Mouse (Mus musculus) left cerebral cortex, adult 18-20 months (tissue): Measurements from ENCODE around the gene Gimap9. TPM values are rescaled to one million over a fixed set of nuclear protein-coding genes. Genes with fewer than 3 reads are reported as not detected.

Experiments used
- DNase-seq, 2 experiments: peaks; one replicate each; pipeline ENCODE4 v3.0.0; 2021 to 2022; ENCODE audit warnings: low spot score in 2 of 2, mixed read lengths in 1 of 2
- total RNA-seq, 2 experiments: library from RNA; stranded (reverse); gene quantifications; 2 replicates each; pipeline ENCODE4 v1.2.3; 2021

The Gimap9 gene
- total RNA-seq, 2 experiments from 2014 or later, result 0.70 to 0.80 TPM

- peak in 1 of 2 experiments; percentile 3 for DNase-seq
Observed at GRCm38 (mm10) chr6:48685694-48686665, 10.1 kb downstream of the Gimap9 start.

- DNase-seq, result no peak
Observed at GRCm38 (mm10) chr6:48687077-48687476, 11.1 kb downstream of the Gimap9 start.

GRCm38 (mm10) chr6:48689320-48689719, 13.4 kb downstream of the Gimap9 start:
- no peak for DNase-seq

- no peak for DNase-seq
Observed at GRCm38 (mm10) chr6:48692962-48693361, 17.0 kb downstream of the Gimap9 start.

- no peak for DNase-seq
Observed at GRCm38 (mm10) chr6:48696830-48697554, 21.1 kb downstream of the Gimap9 start.

- no peak for DNase-seq
Observed at GRCm38 (mm10) chr6:48697555-48697930, 21.6 kb downstream of the Gimap9 start.

- no peak for DNase-seq
Observed at GRCm38 (mm10) chr6:48698066-48698856, 22.3 kb downstream of the Gimap9 start.

- DNase-seq, result no peak
Observed at GRCm38 (mm10) chr6:48698888-48699287, 23.0 kb downstream of the Gimap9 start.

GRCm38 (mm10) chr6:48700251-48701075, 24.5 kb downstream of the Gimap9 start:
- no peak for DNase-seq

- no peak for DNase-seq
Observed at GRCm38 (mm10) chr6:48702146-48702545, 26.2 kb downstream of the Gimap9 start.

GRCm38 (mm10) chr6:48702601-48703000, 26.7 kb downstream of the Gimap9 start:
- DNase-seq, result no peak

- no peak for DNase-seq
Observed at GRCm38 (mm10) chr6:48704146-48704545, 28.2 kb downstream of the Gimap9 start.

GRCm38 (mm10) chr6:48706130-48706529, 30.2 kb downstream of the Gimap9 start:
- no peak for DNase-seq

GRCm38 (mm10) chr6:48718455-48718854, 42.5 kb downstream of the Gimap9 start, which contains the start of the genes Gm28053 and Gimap7:
TSS of gene Gm28053 (plus strand) at chr6:48718607.
TSS of gene Gimap7 (plus strand) at chr6:48718621.
- DNase-seq, result no peak

GRCm38 (mm10) chr6:48720326-48720725, 44.4 kb downstream of the Gimap9 start:
- no peak for DNase-seq

- DNase-seq, result no peak
Observed at GRCm38 (mm10) chr6:48723468-48723867, 47.5 kb downstream of the Gimap9 start.

- DNase-seq, result no peak
Observed at GRCm38 (mm10) chr6:48725476-48725875, 49.5 kb downstream of the Gimap9 start.

- no peak for DNase-seq
Observed at GRCm38 (mm10) chr6:48727761-48728160, 51.8 kb downstream of the Gimap9 start.
